Mouse (Mus musculus): ENCODE measurements around the gene Rsad2. TPM values are rescaled to one million over a fixed set of nuclear protein-coding genes. Genes with fewer than 3 reads are reported as not detected.
"Not testable (repeated sequence)": the region's sequence is repeated elsewhere in the genome, so short reads cannot be mapped to it uniquely, and the experiment has no call there.

The Rsad2 gene
- polyA plus RNA-seq, 1 experiment from 2014 or later = 52.5 TPM

DNA sequence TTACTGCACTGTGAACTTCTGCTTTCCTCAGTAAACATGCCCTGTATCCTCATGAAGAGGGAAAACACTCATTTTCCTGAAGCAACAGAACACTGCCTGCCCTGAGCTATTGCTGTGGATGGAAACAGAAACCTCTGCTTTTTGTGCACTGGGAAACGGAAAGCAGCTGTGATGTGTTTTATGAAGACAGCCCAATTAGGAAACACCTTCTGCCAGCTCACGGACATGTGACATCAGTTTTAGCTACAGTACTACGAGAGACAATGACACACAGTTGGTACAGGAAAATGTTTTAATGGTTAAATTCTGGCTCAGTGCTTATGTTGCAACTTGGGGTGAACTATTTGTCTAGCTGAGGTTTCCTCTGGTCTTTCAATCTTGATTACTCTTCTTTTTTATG is 16.9 kb downstream of the Rsad2 start:
- Histone ChIP-seq H3K27ac (ENCODE audit: low read depth) (no peak overlapping the region), H3K9me3 (ENCODE audit: low read length) (no peaks in the 10 kb centered on the region), H3K36me3 (replicated peaks; ENCODE audit: insufficient read depth, low read length) (peaks cover 8% of the 10 kb centered on the region), H3K4me3 (ENCODE audit: low read depth, low read length) (no peak overlapping the region), H3K4me1 (ENCODE audit: insufficient read depth) (no peaks in the 10 kb centered on the region), H3K9ac (replicated peaks) (no peak overlapping the region), H3K27me3 (ENCODE audit: insufficient read depth, low read length) (no peaks in the 10 kb centered on the region), H3K4me2 (ENCODE audit: low read depth, low read length) (no peak overlapping the region)
- ATAC-seq (no peak), DNase-seq (no peak)
- TF ChIP-seq EP300 (IDR thresholded peaks at IDR 0.05; ENCODE audit: low read depth) (no peak), CTCF (IDR thresholded peaks at IDR 0.05; ENCODE audit: low read depth) (no peak)
- 48% methylated on average over 3 of the region's 3 CpGs for WGBS (ENCODE audit: insufficient replicate concordance)

- 70% methylated on average over 3 of the region's 3 CpGs for WGBS (ENCODE audit: insufficient replicate concordance)
- H3K27ac ChIP-seq (ENCODE audit: low read depth) = no peak overlapping the region
These were observed 18.3 kb downstream of the Rsad2 start for GRCm38 (mm10) chr12:26437950-26438349.

DNA sequence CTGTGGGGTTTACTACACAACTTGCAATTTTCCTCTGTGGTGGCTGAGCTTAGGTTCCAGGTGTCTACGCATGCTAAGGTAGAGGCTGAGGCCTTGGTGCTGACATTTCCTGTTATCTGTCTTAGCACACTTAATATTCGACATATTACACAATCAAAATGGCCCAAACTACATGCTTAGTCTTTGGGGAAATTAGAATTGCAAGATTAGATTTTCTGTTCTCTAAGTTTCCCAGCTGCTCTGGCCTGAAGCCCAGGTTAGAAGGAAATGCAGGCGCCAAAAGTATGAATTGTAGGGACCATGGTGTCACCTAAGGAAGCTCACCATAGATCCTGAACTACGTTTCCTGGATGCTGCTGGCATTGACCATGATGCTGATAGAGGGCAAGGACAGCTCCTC is 19.9 kb downstream of the Rsad2 start:
- H3K9ac ChIP-seq (replicated peaks) = no peak overlapping the region
- H3K4me2 ChIP-seq (ENCODE audit: low read depth, low read length) = no peak overlapping the region
- no peak for ATAC-seq
- H3K36me3 ChIP-seq (replicated peaks; ENCODE audit: insufficient read depth, low read length) = no peaks in the 10 kb centered on the region
- 68% methylated on average over 4 of the region's 4 CpGs for WGBS (ENCODE audit: insufficient replicate concordance)
- H3K4me1 ChIP-seq (ENCODE audit: insufficient read depth) = no peaks in the 10 kb centered on the region
- no peak overlapping the region for H3K27ac ChIP-seq (ENCODE audit: low read depth)
- TF ChIP-seq CTCF (IDR thresholded peaks at IDR 0.05; ENCODE audit: low read depth) = no peak
- TF ChIP-seq EP300 (IDR thresholded peaks at IDR 0.05; ENCODE audit: low read depth) = no peak
- H3K4me3 ChIP-seq (ENCODE audit: low read depth, low read length) = no peak overlapping the region
- no peaks in the 10 kb centered on the region for H3K27me3 ChIP-seq (ENCODE audit: insufficient read depth, low read length)
- no peak for DNase-seq
- H3K9me3 ChIP-seq (ENCODE audit: low read length) = no peaks in the 10 kb centered on the region

More at GRCm38 (mm10) chr12:26437950-26438349, 18.3 kb downstream of the Rsad2 start:
- no peak for TF ChIP-seq EP300 (IDR thresholded peaks at IDR 0.05; ENCODE audit: low read depth)
- no peak for TF ChIP-seq CTCF (IDR thresholded peaks at IDR 0.05; ENCODE audit: low read depth)
- H3K9ac ChIP-seq (replicated peaks) = no peak overlapping the region
- DNase-seq = no peak
- no peaks in the 10 kb centered on the region for H3K9me3 ChIP-seq (ENCODE audit: low read length)
- peaks cover under 1% of the 10 kb centered on the region; the same call in 1 of the 2 replicates for H3K36me3 ChIP-seq (replicated peaks; ENCODE audit: insufficient read depth, low read length)
- H3K27me3 ChIP-seq (ENCODE audit: insufficient read depth, low read length) = no peaks in the 10 kb centered on the region
- H3K4me3 ChIP-seq (ENCODE audit: low read depth, low read length) = no peak overlapping the region
- no peak for ATAC-seq
- no peaks in the 10 kb centered on the region for H3K4me1 ChIP-seq (ENCODE audit: insufficient read depth)
- no peak overlapping the region for H3K4me2 ChIP-seq (ENCODE audit: low read depth, low read length)

DNA sequence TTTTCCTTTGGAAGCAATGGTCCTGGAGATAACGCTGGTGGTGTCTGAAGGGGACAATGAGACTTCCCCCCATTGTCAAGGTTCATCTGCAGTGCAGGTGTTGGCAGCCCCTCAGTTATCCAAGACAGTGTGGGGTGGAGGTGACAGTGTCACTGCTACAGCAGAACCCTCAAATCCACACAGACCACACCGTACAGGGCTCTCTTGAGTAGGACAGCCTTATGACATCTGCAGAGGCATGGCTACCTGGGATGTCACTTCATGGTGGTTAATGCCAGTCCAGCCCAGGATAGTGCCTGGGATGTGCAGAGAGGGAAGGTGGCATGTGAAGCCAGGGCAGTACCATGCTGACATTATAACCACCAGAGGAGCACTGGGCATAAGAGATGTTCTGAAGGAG is 27.5 kb downstream of the Rsad2 start:
- WGBS (ENCODE audit: insufficient replicate concordance) = 78% methylated on average over 2 of the region's 2 CpGs
- not testable (repeated sequence) for H3K9me3 ChIP-seq (ENCODE audit: low read length); H3K4me2 ChIP-seq (ENCODE audit: low read depth, low read length); H3K9ac ChIP-seq (replicated peaks); H3K4me1 ChIP-seq (ENCODE audit: insufficient read depth); DNase-seq; H3K27me3 ChIP-seq (ENCODE audit: insufficient read depth, low read length); ATAC-seq; H3K36me3 ChIP-seq (replicated peaks; ENCODE audit: insufficient read depth, low read length); H3K27ac ChIP-seq (ENCODE audit: low read depth); H3K4me3 ChIP-seq (ENCODE audit: low read depth, low read length)

DNA sequence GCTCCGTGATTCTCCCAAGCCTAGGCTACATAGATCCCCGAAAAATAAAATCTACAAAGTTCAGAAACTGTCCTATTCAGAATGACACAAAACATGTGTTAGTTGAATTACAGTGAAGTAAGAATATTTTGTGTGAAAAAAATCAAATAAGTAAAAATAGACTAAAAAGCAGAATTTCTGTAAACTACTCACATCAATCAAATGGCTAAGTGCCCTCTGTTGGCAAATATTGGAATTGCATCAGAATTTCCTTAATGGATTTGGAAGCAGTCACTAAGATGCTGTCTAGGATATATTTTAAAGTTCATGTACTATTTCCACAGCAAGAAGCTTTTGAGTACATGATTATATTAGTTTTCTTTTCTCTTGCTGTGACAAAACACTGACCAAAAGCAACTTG is 31.4 kb downstream of the Rsad2 start:
- no peaks in the 10 kb centered on the region; the same call in 1 of the 2 replicates for H3K4me1 ChIP-seq (ENCODE audit: insufficient read depth)
- H3K36me3 ChIP-seq (replicated peaks; ENCODE audit: insufficient read depth, low read length) = no peaks in the 10 kb centered on the region
- 93% methylated on average over 2 of the region's 2 CpGs for WGBS (ENCODE audit: insufficient replicate concordance)
- H3K4me2 ChIP-seq (ENCODE audit: low read depth, low read length) = no peak overlapping the region
- no peaks in the 10 kb centered on the region for H3K27me3 ChIP-seq (ENCODE audit: insufficient read depth, low read length)
- TF ChIP-seq EP300 (IDR thresholded peaks at IDR 0.05; ENCODE audit: low read depth) = no peak
- peak; percentile 67 for TF ChIP-seq CTCF (IDR thresholded peaks at IDR 0.05; ENCODE audit: low read depth)
- no peak overlapping the region for H3K27ac ChIP-seq (ENCODE audit: low read depth)
- no peaks in the 10 kb centered on the region for H3K9me3 ChIP-seq (ENCODE audit: low read length)
- DNase-seq (no peak), ATAC-seq (no peak)
- no peak overlapping the region for H3K9ac ChIP-seq (replicated peaks)
- H3K4me3 ChIP-seq (ENCODE audit: low read depth, low read length) = no peak overlapping the region

DNA sequence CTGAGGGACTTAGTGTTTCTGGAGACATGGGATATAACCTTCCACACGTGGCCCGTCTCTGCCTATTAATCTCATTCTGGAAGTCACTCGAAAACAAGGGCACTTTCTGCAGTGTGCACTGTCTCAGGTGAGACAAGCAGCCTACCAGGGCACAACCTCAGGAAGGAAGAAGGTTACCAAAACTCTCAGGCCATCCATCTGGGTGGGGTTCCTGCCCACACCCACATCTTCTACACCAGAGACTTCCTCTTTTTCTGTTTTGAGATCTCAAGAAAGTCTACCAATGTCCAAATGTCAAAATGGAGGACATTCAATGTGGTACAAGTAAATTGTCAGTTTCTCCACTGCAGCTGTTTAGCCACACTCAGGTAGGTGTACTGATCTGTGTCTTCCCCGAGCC is 37.9 kb downstream of the Rsad2 start:
- DNase-seq (no peak), ATAC-seq (no peak)
- Histone ChIP-seq H3K4me3 (ENCODE audit: low read depth, low read length) (no peak overlapping the region), H3K9me3 (ENCODE audit: low read length) (no peaks in the 10 kb centered on the region), H3K27ac (ENCODE audit: low read depth) (peak overlapping the region; percentile 23; the same call in 1 of the 2 replicates), H3K4me1 (ENCODE audit: insufficient read depth) (no peaks in the 10 kb centered on the region; the same call in 1 of the 2 replicates), H3K27me3 (ENCODE audit: insufficient read depth, low read length) (peaks cover 13% of the 10 kb centered on the region), H3K9ac (replicated peaks) (no peak overlapping the region), H3K4me2 (ENCODE audit: low read depth, low read length) (no peak overlapping the region), H3K36me3 (replicated peaks; ENCODE audit: insufficient read depth, low read length) (no peaks in the 10 kb centered on the region)
- TF ChIP-seq EP300 (IDR thresholded peaks at IDR 0.05; ENCODE audit: low read depth) (no peak), CTCF (IDR thresholded peaks at IDR 0.05; ENCODE audit: low read depth) (no peak)
- WGBS (ENCODE audit: insufficient replicate concordance) = 43% methylated on average over 4 of the region's 4 CpGs

Data from liver, postnatal 0 days (tissue).